Mouse (Mus musculus) ES-E14 (cell line): ENCODE measurements around the gene Rcn1.

Source experiments
- CHD2 ChIP-seq: IDR thresholded peaks from 2 replicates; pipeline ENCODE4 v1.6.1; 2014; ENCODE audit warnings: mild to moderate bottlenecking, low read depth, low read length, inconsistent platforms
- HCFC1 ChIP-seq: IDR thresholded peaks from 2 replicates; pipeline ENCODE4 v1.6.1; 2012; ENCODE audit warnings: low read length, inconsistent platforms, borderline replicate concordance; ENCODE audit not compliant: insufficient read depth
- MAFK ChIP-seq: IDR thresholded peaks from 2 replicates; pipeline ENCODE4 v1.6.1; 2014; ENCODE audit warnings: mild to moderate bottlenecking, low read depth, low read length, inconsistent platforms; ENCODE audit not compliant: insufficient read depth
- ZC3H11A ChIP-seq: IDR thresholded peaks from 2 replicates; pipeline ENCODE4 v1.6.1; 2012; ENCODE audit warnings: low read depth, mild to moderate bottlenecking, inconsistent platforms, low read length, borderline replicate concordance
- ZNF384 ChIP-seq: IDR thresholded peaks from 2 replicates; pipeline ENCODE4 v1.6.1; 2012; ENCODE audit warnings: low read depth, low read length, inconsistent platforms

DNA sequence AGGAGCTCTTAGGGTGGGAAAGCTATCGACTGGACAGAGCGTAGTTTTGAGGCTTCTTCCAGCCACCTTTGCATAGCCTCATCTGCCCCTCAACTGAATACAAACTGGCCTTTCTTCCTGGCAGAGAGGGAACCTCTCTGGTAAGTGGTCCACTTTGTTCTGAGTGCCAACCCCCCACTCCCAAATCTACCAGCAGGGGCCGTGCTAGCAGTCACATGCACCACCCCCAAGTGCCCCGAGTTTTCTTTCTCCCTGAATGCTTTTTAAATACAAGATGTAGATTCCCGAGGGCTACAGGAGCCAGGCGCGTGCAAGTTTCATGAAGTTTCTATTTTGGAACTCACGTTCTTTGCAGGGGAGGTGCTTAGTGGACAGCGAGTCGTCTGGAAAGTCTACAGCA, 33.8 kb upstream of the Rcn1 start:
- no peak for TF ChIP-seq HCFC1
- no peak for TF ChIP-seq CHD2
- TF ChIP-seq MAFK: no peak
- no peak for TF ChIP-seq ZNF384
- no peak for TF ChIP-seq ZC3H11A
